Mouse (Mus musculus) forebrain, embryonic 15.5 days (tissue): ENCODE results near the gene Rnf138rt1. TPM values are rescaled to one million over a fixed set of nuclear protein-coding genes. Genes with fewer than 3 reads are reported as not detected.
A peak's percentile ranks its signal among the peaks of the same experiment; 100 is the strongest.

Experiments used
- ATAC-seq: fragments of 200-750 bp; cut with Nextera tagmentation; replicated peaks from 2 replicates; pipeline ENCODE4 v1.8.0; 2017; ENCODE audit warnings: mild to moderate bottlenecking, moderate TSS enrichment, moderate library complexity
- H3K27ac ChIP-seq: fragments of 300-500 bp; sonication (generic); replicated peaks from 2 replicates; pipeline ENCODE4 v1.5.1; 2015; ENCODE audit warnings: mild to moderate bottlenecking, inconsistent platforms
- H3K27me3 ChIP-seq: fragments of 300-500 bp; sonication (generic); 2 replicates; pipeline ENCODE4 v1.6.1; 2015; ENCODE audit warnings: inconsistent platforms
- H3K36me3 ChIP-seq: fragments of 300-500 bp; sonication (generic); 2 replicates; pipeline ENCODE4 v1.6.1; 2015; ENCODE audit warnings: mild to moderate bottlenecking, inconsistent platforms
- H3K4me1 ChIP-seq: fragments of 300-500 bp; sonication (generic); 2 replicates; pipeline ENCODE4 v1.6.1; 2015; ENCODE audit warnings: inconsistent platforms
- H3K4me2 ChIP-seq: fragments of 300-500 bp; sonication (generic); replicated peaks from 2 replicates; pipeline ENCODE4 v1.6.1; 2015; ENCODE audit warnings: mild to moderate bottlenecking, inconsistent platforms
- H3K4me3 ChIP-seq: fragments of 300-500 bp; sonication (generic); 2 replicates; pipeline ENCODE4 v1.5.1; 2015; ENCODE audit warnings: mild to moderate bottlenecking, inconsistent platforms
- H3K9ac ChIP-seq: fragments of 300-500 bp; sonication (generic); replicated peaks from 2 replicates; pipeline ENCODE4 v1.6.1; 2015; ENCODE audit warnings: mild to moderate bottlenecking, inconsistent platforms
- H3K9me3 ChIP-seq: fragments of 300-500 bp; sonication (generic); 2 replicates; pipeline ENCODE4 v1.6.1; 2016; ENCODE audit warnings: inconsistent platforms
- WGBS: fragments of 180-500 bp; shearing (Covaris S2); methylation state at CpG from one replicate; pipeline ENCODE4 v1.1.7; 2015; ENCODE audit warnings: mixed read lengths; 5-methylcytosine and 5-hydroxymethylcytosine counted together
- polyA plus RNA-seq: library from polyadenylated mRNA; unstranded; fragments of >200 nt; fragmentation: Nextera tagmentation; extraction: Ambion mirVana; gene quantifications from 2 replicates; pipeline ENCODE4 v1.2.1, GENCODE M21; 2015

Rnf138rt1 gene
- polyA plus RNA-seq: 2.3 and 3.3 TPM in 2 replicates

- H3K4me3 ChIP-seq: peak within 1 kb of the TSS; percentile 45
- 27% methylated on average over 42 of the region's 42 CpGs for WGBS
- H3K27me3 ChIP-seq: 0 out of 2 replicates have a peak, but pooled peaks cover 3% of the 10 kb centered on the region
- H3K9ac ChIP-seq: peak within 1 kb of the TSS; percentile 30; the same call in 1 of the 2 replicates
- H3K36me3 ChIP-seq: no peaks in the 10 kb centered on the region
- peak within 1 kb of the TSS; percentile 59 for H3K4me2 ChIP-seq
- no peak within 1 kb of the TSS for H3K27ac ChIP-seq
- no peaks in the 10 kb centered on the region for H3K4me1 ChIP-seq
- H3K9me3 ChIP-seq: no peaks in the 10 kb centered on the region
- peak; percentile 80 for ATAC-seq
Observed at GRCm38 (mm10) chrX:163760617-163761434, at the start of gene Rnf138rt1. Rnf138rt1 (minus strand) TSS chrX:163761329.

GRCm38 (mm10) chrX:163807270-163807669 lies 46.1 kb upstream of the Rnf138rt1 start:
- peak; percentile 63; the same call in 1 of the 2 replicates for ATAC-seq
- Histone ChIP-seq H3K27ac (no peak overlapping the region), H3K27me3 (no peaks in the 10 kb centered on the region), H3K9ac (no peak overlapping the region), H3K36me3 (no peaks in the 10 kb centered on the region), H3K9me3 (no peaks in the 10 kb centered on the region), H3K4me2 (no peak overlapping the region), H3K4me1 (no peaks in the 10 kb centered on the region), H3K4me3 (no peak overlapping the region)
- WGBS: 46% methylated on average over 1 of the region's 1 CpGs

- no peak overlapping the region for H3K4me3 ChIP-seq
- 39% methylated on average over 3 of the region's 3 CpGs for WGBS
- no peaks in the 10 kb centered on the region for H3K9me3 ChIP-seq
- no peaks in the 10 kb centered on the region for H3K36me3 ChIP-seq
- no peaks in the 10 kb centered on the region for H3K4me1 ChIP-seq
- no peak overlapping the region for H3K27ac ChIP-seq
- no peak overlapping the region for H3K9ac ChIP-seq
- H3K4me2 ChIP-seq: no peak overlapping the region
- no peaks in the 10 kb centered on the region for H3K27me3 ChIP-seq
- no peak for ATAC-seq
Observed at GRCm38 (mm10) chrX:163766290-163766689, 5.2 kb upstream of the Rnf138rt1 start.

- Histone ChIP-seq H3K4me3 (peak overlapping the region; percentile 45), H3K27me3 (0 out of 2 replicates have a peak, but pooled peaks cover 3% of the 10 kb centered on the region), H3K9me3 (no peaks in the 10 kb centered on the region), H3K4me1 (no peaks in the 10 kb centered on the region), H3K9ac (peak overlapping the region; percentile 30; the same call in 1 of the 2 replicates), H3K27ac (no peak overlapping the region), H3K4me2 (peak overlapping the region; percentile 59), H3K36me3 (no peaks in the 10 kb centered on the region)
- peak; percentile 63 for ATAC-seq
- 28% methylated on average over 10 of the region's 10 CpGs for WGBS
Observed at GRCm38 (mm10) chrX:163761435-163761828, 303 bp upstream of the Rnf138rt1 start.

GRCm38 (mm10) chrX:163745996-163746395 lies 15.1 kb downstream of the Rnf138rt1 start:
- no peak overlapping the region for H3K9ac ChIP-seq
- no peak overlapping the region for H3K27ac ChIP-seq
- no peak overlapping the region for H3K4me2 ChIP-seq
- 88% methylated on average over 6 of the region's 6 CpGs for WGBS
- no peaks in the 10 kb centered on the region for H3K36me3 ChIP-seq
- no peaks in the 10 kb centered on the region for H3K27me3 ChIP-seq
- H3K9me3 ChIP-seq: no peaks in the 10 kb centered on the region
- no peak for ATAC-seq
- H3K4me1 ChIP-seq: no peaks in the 10 kb centered on the region
- H3K4me3 ChIP-seq: no peak overlapping the region

GRCm38 (mm10) chrX:163743896-163744295 lies 17.2 kb downstream of the Rnf138rt1 start:
- Histone ChIP-seq H3K9ac (no peak overlapping the region), H3K4me1 (no peaks in the 10 kb centered on the region), H3K27ac (no peak overlapping the region), H3K27me3 (no peaks in the 10 kb centered on the region), H3K9me3 (no peaks in the 10 kb centered on the region), H3K36me3 (no peaks in the 10 kb centered on the region), H3K4me3 (no peak overlapping the region), H3K4me2 (no peak overlapping the region)
- ATAC-seq: no peak
- WGBS: 80% methylated on average over 2 of the region's 2 CpGs

- ATAC-seq: no peak
- 34% methylated on average over 1 of the region's 1 CpGs for WGBS
Observed at GRCm38 (mm10) chrX:163738904-163739303, 22.2 kb downstream of the Rnf138rt1 start.

GRCm38 (mm10) chrX:163734145-163734544 lies 27.0 kb downstream of the Rnf138rt1 start:
- Histone ChIP-seq H3K4me2 (no peak overlapping the region), H3K36me3 (no peaks in the 10 kb centered on the region), H3K4me3 (no peak overlapping the region), H3K27ac (no peak overlapping the region), H3K9ac (no peak overlapping the region), H3K4me1 (no peaks in the 10 kb centered on the region), H3K9me3 (no peaks in the 10 kb centered on the region), H3K27me3 (no peaks in the 10 kb centered on the region)
- no peak for ATAC-seq
- WGBS: 92% methylated on average over 1 of the region's 1 CpGs

More at GRCm38 (mm10) chrX:163738904-163739303, 22.2 kb downstream of the Rnf138rt1 start:
- no peaks in the 10 kb centered on the region for H3K27me3 ChIP-seq
- H3K4me1 ChIP-seq: no peaks in the 10 kb centered on the region
- no peak overlapping the region for H3K4me2 ChIP-seq
- no peaks in the 10 kb centered on the region for H3K36me3 ChIP-seq
- H3K9ac ChIP-seq: no peak overlapping the region
- no peak overlapping the region for H3K27ac ChIP-seq
- no peaks in the 10 kb centered on the region for H3K9me3 ChIP-seq
- H3K4me3 ChIP-seq: no peak overlapping the region

- Histone ChIP-seq H3K4me1 (peaks cover 10% of the 10 kb centered on the region), H3K9me3 (no peaks in the 10 kb centered on the region), H3K4me2 (peak overlapping the region; percentile 31; the same call in 1 of the 2 replicates), H3K9ac (no peak overlapping the region), H3K27me3 (no peaks in the 10 kb centered on the region), H3K27ac (peak overlapping the region; percentile 63), H3K4me3 (no peak overlapping the region), H3K36me3 (no peaks in the 10 kb centered on the region)
- no peak for ATAC-seq
Observed at GRCm38 (mm10) chrX:163723630-163724029, 37.5 kb downstream of the Rnf138rt1 start.

GRCm38 (mm10) chrX:163722785-163723577 lies 38.1 kb downstream of the Rnf138rt1 start:
- Histone ChIP-seq H3K36me3 (no peaks in the 10 kb centered on the region), H3K9me3 (no peaks in the 10 kb centered on the region), H3K4me1 (peaks cover 10% of the 10 kb centered on the region), H3K4me3 (no peak overlapping the region), H3K27me3 (no peaks in the 10 kb centered on the region), H3K27ac (peak overlapping the region; percentile 63), H3K4me2 (peak overlapping the region; percentile 31), H3K9ac (no peak overlapping the region)
- peak; percentile 80 for ATAC-seq
- 29% methylated on average over 12 of the region's 12 CpGs for WGBS

- H3K36me3 ChIP-seq: no peaks in the 10 kb centered on the region
Observed at GRCm38 (mm10) chrX:163720597-163720996, 40.5 kb downstream of the Rnf138rt1 start.

More at GRCm38 (mm10) chrX:163720597-163720996, 40.5 kb downstream of the Rnf138rt1 start:
- ATAC-seq: no peak
- no peak overlapping the region for H3K4me2 ChIP-seq
- no peak overlapping the region for H3K4me3 ChIP-seq
- H3K9me3 ChIP-seq: no peaks in the 10 kb centered on the region
- peaks cover 10% of the 10 kb centered on the region for H3K4me1 ChIP-seq
- H3K9ac ChIP-seq: no peak overlapping the region
- H3K27ac ChIP-seq: no peak overlapping the region
- H3K27me3 ChIP-seq: no peaks in the 10 kb centered on the region
- WGBS: 78% methylated on average over 2 of the region's 2 CpGs
